Mouse (Mus musculus): ENCODE data around the gene Nprl3. TPM values are rescaled to one million over a fixed set of nuclear protein-coding genes. Genes with fewer than 3 reads are reported as not detected.

Gene Nprl3
- polyA plus RNA-seq (2012; rRNA removed), result 81.0 and 86.9 TPM in 2 replicates

GRCm38 (mm10) chr11:32267188-32267884, at the start of gene Nprl3:
Gene Nprl3 (minus strand): TSS chr11:32267707.
- Histone ChIP-seq H3K27me3 (ENCODE audit: control insufficient read depth, insufficient read depth, low read length) (no peaks in the 10 kb centered on the region), H3K4me3 (replicated peaks; ENCODE audit: insufficient read depth, low read depth, low read length) (peak within 1 kb of the TSS; percentile 98), H3K27ac (ENCODE audit: insufficient read depth, low read length) (peak within 1 kb of the TSS; percentile 96), H3K4me1 (ENCODE audit: control insufficient read depth, insufficient read depth, low read length) (no peaks in the 10 kb centered on the region)
- peak; percentile 96 for DNase-seq
- WGBS, result under 1% methylated on average over 54 of the region's 54 CpGs
- TF ChIP-seq POLR2A (IDR thresholded peaks at IDR 0.05; ENCODE audit: borderline replicate concordance, insufficient read depth, low read length) (peak; percentile 95), CTCF (IDR thresholded peaks at IDR 0.05; ENCODE audit: borderline replicate concordance, insufficient read depth, low read depth, low read length) (no peak)

GRCm38 (mm10) chr11:32316009-32316408, 48.5 kb upstream of the Nprl3 start:
- WGBS, result 96% methylated on average over 3 of the region's 3 CpGs
- H3K27me3 ChIP-seq (ENCODE audit: control insufficient read depth, insufficient read depth, low read length), result no peaks in the 10 kb centered on the region
- no peak overlapping the region for H3K4me3 ChIP-seq (replicated peaks; ENCODE audit: insufficient read depth, low read depth, low read length)
- no peak for DNase-seq
- H3K27ac ChIP-seq (ENCODE audit: insufficient read depth, low read length), result no peak overlapping the region
- TF ChIP-seq POLR2A (IDR thresholded peaks at IDR 0.05; ENCODE audit: borderline replicate concordance, insufficient read depth, low read length), result no peak
- no peak for TF ChIP-seq CTCF (IDR thresholded peaks at IDR 0.05; ENCODE audit: borderline replicate concordance, insufficient read depth, low read depth, low read length)
- no peaks in the 10 kb centered on the region for H3K4me1 ChIP-seq (ENCODE audit: control insufficient read depth, insufficient read depth, low read length)

- Histone ChIP-seq H3K27me3 (ENCODE audit: control insufficient read depth, insufficient read depth, low read length) (no peaks in the 10 kb centered on the region), H3K4me3 (replicated peaks; ENCODE audit: insufficient read depth, low read depth, low read length) (no peak overlapping the region), H3K27ac (ENCODE audit: insufficient read depth, low read length) (no peak overlapping the region), H3K4me1 (ENCODE audit: control insufficient read depth, insufficient read depth, low read length) (peaks cover 4% of the 10 kb centered on the region; the same call in 1 of the 2 replicates)
- DNase-seq, result peak in 1 of 2 experiments; percentile 21
- TF ChIP-seq CTCF (IDR thresholded peaks at IDR 0.05; ENCODE audit: borderline replicate concordance, insufficient read depth, low read depth, low read length), result no peak
- TF ChIP-seq POLR2A (IDR thresholded peaks at IDR 0.05; ENCODE audit: borderline replicate concordance, insufficient read depth, low read length), result no peak
- WGBS, result 22% methylated on average over 3 of the region's 3 CpGs
These were observed 42.4 kb upstream of the Nprl3 start for GRCm38 (mm10) chr11:32309928-32310327.

- Histone ChIP-seq H3K4me3 (replicated peaks; ENCODE audit: insufficient read depth, low read depth, low read length) (no peak overlapping the region), H3K27ac (ENCODE audit: insufficient read depth, low read length) (no peak overlapping the region), H3K4me1 (ENCODE audit: control insufficient read depth, insufficient read depth, low read length) (peaks cover 4% of the 10 kb centered on the region; the same call in 1 of the 2 replicates), H3K27me3 (ENCODE audit: control insufficient read depth, insufficient read depth, low read length) (no peaks in the 10 kb centered on the region)
- no peak for DNase-seq
- TF ChIP-seq POLR2A (IDR thresholded peaks at IDR 0.05; ENCODE audit: borderline replicate concordance, insufficient read depth, low read length), result no peak
- TF ChIP-seq CTCF (IDR thresholded peaks at IDR 0.05; ENCODE audit: borderline replicate concordance, insufficient read depth, low read depth, low read length), result no peak
- 51% methylated on average over 4 of the region's 4 CpGs for WGBS
These were observed 41.9 kb upstream of the Nprl3 start for GRCm38 (mm10) chr11:32309446-32309845.

- 92% methylated on average over 1 of the region's 1 CpGs for WGBS
- H3K27ac ChIP-seq (ENCODE audit: insufficient read depth, low read length), result no peak overlapping the region
These were observed 39.5 kb upstream of the Nprl3 start for GRCm38 (mm10) chr11:32307006-32307405.

GRCm38 (mm10) chr11:32303455-32303854, 35.9 kb upstream of the Nprl3 start:
- no peak overlapping the region for H3K4me3 ChIP-seq (replicated peaks; ENCODE audit: insufficient read depth, low read depth, low read length)
- no peak for DNase-seq
- WGBS, result 97% methylated on average over 1 of the region's 1 CpGs
- TF ChIP-seq POLR2A (IDR thresholded peaks at IDR 0.05; ENCODE audit: borderline replicate concordance, insufficient read depth, low read length), result no peak
- no peaks in the 10 kb centered on the region for H3K4me1 ChIP-seq (ENCODE audit: control insufficient read depth, insufficient read depth, low read length)
- H3K27ac ChIP-seq (ENCODE audit: insufficient read depth, low read length), result no peak overlapping the region
- H3K27me3 ChIP-seq (ENCODE audit: control insufficient read depth, insufficient read depth, low read length), result no peaks in the 10 kb centered on the region

More at GRCm38 (mm10) chr11:32307006-32307405, 39.5 kb upstream of the Nprl3 start:
- H3K4me3 ChIP-seq (replicated peaks; ENCODE audit: insufficient read depth, low read depth, low read length), result no peak overlapping the region
- TF ChIP-seq CTCF (IDR thresholded peaks at IDR 0.05; ENCODE audit: borderline replicate concordance, insufficient read depth, low read depth, low read length), result no peak
- no peak for TF ChIP-seq POLR2A (IDR thresholded peaks at IDR 0.05; ENCODE audit: borderline replicate concordance, insufficient read depth, low read length)
- DNase-seq, result no peak
- H3K27me3 ChIP-seq (ENCODE audit: control insufficient read depth, insufficient read depth, low read length), result no peaks in the 10 kb centered on the region
- H3K4me1 ChIP-seq (ENCODE audit: control insufficient read depth, insufficient read depth, low read length), result peaks cover 4% of the 10 kb centered on the region; the same call in 1 of the 2 replicates

GRCm38 (mm10) chr11:32302824-32303419, 35.4 kb upstream of the Nprl3 start:
- H3K27me3 ChIP-seq (ENCODE audit: control insufficient read depth, insufficient read depth, low read length), result no peaks in the 10 kb centered on the region
- no peak for DNase-seq
- no peak overlapping the region for H3K4me3 ChIP-seq (replicated peaks; ENCODE audit: insufficient read depth, low read depth, low read length)
- H3K27ac ChIP-seq (ENCODE audit: insufficient read depth, low read length), result no peak overlapping the region
- WGBS, result 12% methylated on average over 2 of the region's 2 CpGs
- TF ChIP-seq CTCF (IDR thresholded peaks at IDR 0.05; ENCODE audit: borderline replicate concordance, insufficient read depth, low read depth, low read length) (no peak), POLR2A (IDR thresholded peaks at IDR 0.05; ENCODE audit: borderline replicate concordance, insufficient read depth, low read length) (no peak)
- H3K4me1 ChIP-seq (ENCODE audit: control insufficient read depth, insufficient read depth, low read length), result no peaks in the 10 kb centered on the region

- no peak overlapping the region for H3K4me3 ChIP-seq (replicated peaks; ENCODE audit: insufficient read depth, low read depth, low read length)
- no peak overlapping the region for H3K27ac ChIP-seq (ENCODE audit: insufficient read depth, low read length)
- TF ChIP-seq CTCF (IDR thresholded peaks at IDR 0.05; ENCODE audit: borderline replicate concordance, insufficient read depth, low read depth, low read length) (no peak), POLR2A (IDR thresholded peaks at IDR 0.05; ENCODE audit: borderline replicate concordance, insufficient read depth, low read length) (no peak)
- H3K27me3 ChIP-seq (ENCODE audit: control insufficient read depth, insufficient read depth, low read length), result no peaks in the 10 kb centered on the region
- 86% methylated on average over 1 of the region's 1 CpGs for WGBS
- no peak for DNase-seq
- no peaks in the 10 kb centered on the region for H3K4me1 ChIP-seq (ENCODE audit: control insufficient read depth, insufficient read depth, low read length)
These were observed 34.0 kb upstream of the Nprl3 start for GRCm38 (mm10) chr11:32301506-32301905.

Data from cerebellum, adult 2 months (tissue).